Comparison of ENCODE assay signal across 8 mouse cellular contexts in the genomic region with DNA sequence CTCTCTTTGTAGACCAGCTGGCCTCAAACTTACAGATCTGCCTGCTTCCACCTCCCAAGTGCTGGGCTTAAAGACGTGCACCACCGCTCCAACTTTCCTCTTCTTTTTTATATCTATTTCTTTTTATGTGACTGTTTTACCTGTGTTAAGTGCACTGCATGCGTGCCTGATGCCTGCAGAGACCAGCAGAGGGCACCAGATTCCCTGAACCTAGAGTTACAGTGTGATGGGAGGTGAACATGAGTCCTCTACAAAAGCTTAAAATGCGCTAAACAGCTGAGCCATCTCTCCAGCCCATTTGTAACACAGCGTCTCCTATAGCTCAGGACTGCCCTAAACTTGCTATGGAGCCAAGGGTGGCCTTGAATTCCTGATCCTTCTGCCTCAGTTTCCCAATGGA. TPM values are rescaled to one million over a fixed set of nuclear protein-coding genes. Genes with fewer than 3 reads are reported as not detected.
DNase-seq lines count a peak whose midpoint lies in the region; ATAC-seq and TF ChIP-seq lines count a peak whose summit lies in the region.

No protein-coding gene starts in this region.

- ATAC-seq in liver, embryonic 16.5 days (ENCODE audit: low read depth), result peak; percentile 72

- H3K9ac ChIP-seq in liver, embryonic 16.5 days (ENCODE audit: low read depth, low read length), result no peak overlapping the region

- WGBS in bone marrow, adult 2 months, result 60% methylated on average over 5 of the region's 5 CpGs
- 35% methylated on average over 5 of the region's 5 CpGs for WGBS in liver, embryonic 16.5 days (ENCODE audit: insufficient replicate concordance)

- no peak for TF ChIP-seq POLR2A in bone marrow, adult 2 months (IDR thresholded peaks at IDR 0.05; ENCODE audit: borderline replicate concordance, control insufficient read depth, low read depth, low read length)

- DNase-seq in embryo, embryonic 10 days (ENCODE audit: low spot score), result peak; percentile 44
- no peak for DNase-seq in embryo, embryonic 9.5 days (ENCODE audit: extremely low spot score)
- peak; percentile 56 to 63 for DNase-seq in B cell, adult 2 months
- DNase-seq in thymus, postnatal 36 days, result peak; percentile 47 to 52
- DNase-seq in right cerebral cortex, postnatal 25 days, result no peak
- no peak for DNase-seq in right cerebral cortex, postnatal 36 days (ENCODE audit: low spot score in 2 of 2)

- peaks cover 32% of the 10 kb centered on the region for H3K27me3 ChIP-seq in liver, embryonic 16.5 days (ENCODE audit: control insufficient read depth, insufficient read depth, low read depth, low read length)

- H3K4me1 ChIP-seq in bone marrow, adult 2 months (ENCODE audit: control insufficient read depth, insufficient read depth, low read length), result no peaks in the 10 kb centered on the region
- peaks cover 4% of the 10 kb centered on the region; the same call in 1 of the 2 replicates for H3K4me1 ChIP-seq in liver, embryonic 16.5 days (ENCODE audit: control insufficient read depth, low read depth, low read length)

- no peaks in the 10 kb centered on the region for H3K9me3 ChIP-seq in liver, embryonic 16.5 days (replicated peaks; ENCODE audit: control insufficient read depth, low read length)

- H3K27ac ChIP-seq in bone marrow, adult 2 months (ENCODE audit: control insufficient read depth, insufficient read depth, low read depth, low read length, poor library complexity), result no peak overlapping the region
- no peak overlapping the region for H3K27ac ChIP-seq in liver, embryonic 16.5 days (ENCODE audit: low read length)

- TF ChIP-seq CTCF in bone marrow, adult 2 months (IDR thresholded peaks at IDR 0.05; ENCODE audit: control insufficient read depth, insufficient read depth, low read length), result peak; percentile 84

- H3K4me3 ChIP-seq in bone marrow, adult 2 months (replicated peaks; ENCODE audit: control insufficient read depth, low read depth, low read length), result no peak overlapping the region
- H3K4me3 ChIP-seq in liver, embryonic 16.5 days (ENCODE audit: low read depth, low read length), result no peak overlapping the region

- no peak overlapping the region for H3K4me2 ChIP-seq in liver, embryonic 16.5 days (ENCODE audit: low read depth, low read length)

- no peaks in the 10 kb centered on the region for H3K36me3 ChIP-seq in liver, embryonic 16.5 days (ENCODE audit: control insufficient read depth, insufficient read depth)

RNA-seq across cellular contexts. Expression of a gene that starts 9.9 kb away (rescaled TPM):
- 0.11 and 0.62 TPM in 2 replicates for polyA plus RNA-seq in bone marrow, adult 2 months (2011; ENCODE audit: insufficient read depth, insufficient read length, low replicate concordance, missing spikeins)
- polyA plus RNA-seq in liver, embryonic 16.5 days (2015; fragmentation: Nextera tagmentation; extraction: Ambion mirVana), result 0.02 and 0.06 TPM in 2 replicates

RNA-seq across cellular contexts. Expression of a gene that starts 10.2 kb away (rescaled TPM):
- 323 and 400 TPM in 2 replicates for polyA plus RNA-seq in bone marrow, adult 2 months (2011; ENCODE audit: insufficient read depth, insufficient read length, low replicate concordance, missing spikeins)
- polyA plus RNA-seq in liver, embryonic 16.5 days (2015; fragmentation: Nextera tagmentation; extraction: Ambion mirVana), result 853 and 865 TPM in 2 replicates

RNA-seq across cellular contexts. Expression of a gene that starts 36.0 kb away (rescaled TPM):
- 34.3 and 61.0 TPM in 2 replicates for polyA plus RNA-seq in bone marrow, adult 2 months (2011; ENCODE audit: insufficient read depth, insufficient read length, low replicate concordance, missing spikeins)
- polyA plus RNA-seq in liver, embryonic 16.5 days (2015; fragmentation: Nextera tagmentation; extraction: Ambion mirVana), result 35.5 and 37.6 TPM in 2 replicates

RNA-seq across cellular contexts. Expression of a gene that starts 49.2 kb away (rescaled TPM):
- 20.9 and 33.8 TPM in 2 replicates for polyA plus RNA-seq in bone marrow, adult 2 months (2011; ENCODE audit: insufficient read depth, insufficient read length, low replicate concordance, missing spikeins)
- 29.2 and 31.6 TPM in 2 replicates for polyA plus RNA-seq in liver, embryonic 16.5 days (2015; fragmentation: Nextera tagmentation; extraction: Ambion mirVana)

Comparison
In these comparisons a context has a peak if more than half of its experiments do, and no peak if none do; other contexts are left out.
1. DNase-seq: peak in embryo, embryonic 10 days (single experiment), B cell, adult 2 months (2 of 2) and thymus, postnatal 36 days (2 of 2); none in embryo, embryonic 9.5 days (single experiment), right cerebral cortex, postnatal 25 days (single experiment) and right cerebral cortex, postnatal 36 days (0 of 2).